ENCODE assay signal across 15 mouse cellular contexts in genomic region chr14:118883344-118884249, GRCm38 (mm10). TPM values are rescaled to one million over a fixed set of nuclear protein-coding genes. Genes with fewer than 3 reads are reported as not detected.
DNase-seq lines count a peak whose midpoint lies in the region; ATAC-seq lines count a peak whose summit lies in the region.
"Had no signal": no experiment of that assay in that cellular context is flagged by ENCODE, and none has a peak within 500 bp of the region (broad histone marks: within the 10 kb centered on the region; RNA-seq: fewer than 3 reads in every experiment).

No protein-coding gene starts in this region.

- H3K27me3 ChIP-seq in heart, embryonic 11.5 days (ENCODE audit: control insufficient read depth, insufficient read depth, low read length) = no peaks in the 10 kb centered on the region
- no peaks in the 10 kb centered on the region for H3K27me3 ChIP-seq in liver, embryonic 16.5 days (ENCODE audit: control insufficient read depth, insufficient read depth, low read depth, low read length)
- H3K27me3 ChIP-seq: hindbrain, embryonic 15.5 days; neural tube, embryonic 12.5 days had no signal

- no peak for DNase-seq in heart, postnatal 4 days
- DNase-seq in layer of hippocampus, adult 9-11 months = peak; percentile 22
- no peak for DNase-seq in layer of hippocampus, adult 11-12 months (ENCODE audit: low spot score)
- peak; percentile 65 for DNase-seq in c-Kit-positive CD71-positive TER-119-positive erythroid progenitor cells, embryonic 14.5 days (ENCODE audit: low spot score)
- DNase-seq in gastrocnemius, postnatal 36 days = no peak
- DNase-seq in right cerebral cortex, postnatal 36 days (ENCODE audit: low spot score in 2 of 2) = no peak
- DNase-seq: adrenal gland, adult 2 months; cerebellum, adult 11-12 months; gastrocnemius, adult 2 months; left cerebral cortex, postnatal 4 days had no signal

- H3K4me3 ChIP-seq in heart, embryonic 11.5 days (ENCODE audit: low read depth, low read length) = no peak overlapping the region
- H3K4me3 ChIP-seq in liver, embryonic 16.5 days (ENCODE audit: low read depth, low read length) = peak overlapping the region; percentile 26
- H3K4me3 ChIP-seq: gastrocnemius, adult 2 months; hindbrain, embryonic 15.5 days; neural tube, embryonic 12.5 days had no signal

- WGBS in heart, embryonic 11.5 days (ENCODE audit: insufficient replicate concordance) = 64% methylated on average over 18 of the region's 18 CpGs
- 52% methylated on average over 18 of the region's 18 CpGs for WGBS in liver, embryonic 16.5 days (ENCODE audit: insufficient replicate concordance)

- H3K36me3 ChIP-seq in heart, embryonic 11.5 days (ENCODE audit: control insufficient read depth, insufficient read depth, low read length) = peaks cover 33% of the 10 kb centered on the region
- H3K36me3 ChIP-seq in liver, embryonic 16.5 days (ENCODE audit: control insufficient read depth, insufficient read depth) = no peaks in the 10 kb centered on the region

- H3K9me3 ChIP-seq in heart, embryonic 11.5 days (replicated peaks; ENCODE audit: control insufficient read depth, low read length) = no peaks in the 10 kb centered on the region
- H3K9me3 ChIP-seq in liver, embryonic 16.5 days (replicated peaks; ENCODE audit: control insufficient read depth, low read length) = no peaks in the 10 kb centered on the region
- H3K9me3 ChIP-seq: hindbrain, embryonic 15.5 days; neural tube, embryonic 12.5 days had no signal

- H3K4me1 ChIP-seq in heart, embryonic 11.5 days (ENCODE audit: control insufficient read depth, insufficient read depth, low read length) = no peaks in the 10 kb centered on the region
- H3K4me1 ChIP-seq in liver, embryonic 16.5 days (ENCODE audit: control insufficient read depth, low read depth, low read length) = peaks cover 13% of the 10 kb centered on the region
- H3K4me1 ChIP-seq: hindbrain, embryonic 15.5 days; neural tube, embryonic 12.5 days had no signal

- H3K9ac ChIP-seq in heart, embryonic 11.5 days (ENCODE audit: low read depth, low read length) = no peak overlapping the region
- H3K9ac ChIP-seq in liver, embryonic 16.5 days (ENCODE audit: low read depth, low read length) = peak overlapping the region; percentile 8
- H3K9ac ChIP-seq: hindbrain, embryonic 15.5 days; neural tube, embryonic 12.5 days had no signal

- intact Hi-C loops in gastrocnemius, postnatal 36 days (cut with DNase I) = no loop called here

- no peak overlapping the region for H3K4me2 ChIP-seq in heart, embryonic 11.5 days
- H3K4me2 ChIP-seq in liver, embryonic 16.5 days (ENCODE audit: low read depth, low read length) = peak overlapping the region; percentile 38
- H3K4me2 ChIP-seq: hindbrain, embryonic 15.5 days; midbrain, embryonic 11.5 days; neural tube, embryonic 12.5 days had no signal

- peak; percentile 51; the same call in 1 of the 2 replicates for ATAC-seq in heart, embryonic 11.5 days (replicated peaks; ENCODE audit: insufficient number of reproducible peaks, low FRiP score, low TSS enrichment)
- ATAC-seq in liver, embryonic 16.5 days (ENCODE audit: low read depth) = peak; percentile 93

- H3K27ac ChIP-seq in heart, embryonic 11.5 days (ENCODE audit: low read depth, low read length) = no peak overlapping the region
- H3K27ac ChIP-seq in liver, embryonic 16.5 days (ENCODE audit: low read length) = peak overlapping the region; percentile 68
- H3K27ac ChIP-seq: gastrocnemius, adult 2 months; hindbrain, embryonic 15.5 days; neural tube, embryonic 12.5 days had no signal

RNA-seq across cellular contexts. Expression of gene Dzip1, which starts 41.7 kb away (rescaled TPM):
- polyA plus RNA-seq in heart, embryonic 11.5 days (2014; fragmentation: Nextera tagmentation; extraction: Ambion mirVana) = 11.3 and 13.2 TPM in 2 replicates
- 1 to 10 TPM; 4.8 to 6.6 TPM for total RNA-seq in heart, postnatal 4 days (2021)
- 1.4 and 1.7 TPM in 2 replicates for polyA plus RNA-seq in liver, embryonic 16.5 days (2015; fragmentation: Nextera tagmentation; extraction: Ambion mirVana)
- total RNA-seq in gastrocnemius, postnatal 36 days (2021) = 1 to 10 TPM; 1.5 to 1.6 TPM

RNA-seq across cellular contexts. Expression of gene Dnajc3, which starts 54.2 kb away (rescaled TPM):
- 32.8 and 37.6 TPM in 2 replicates for polyA plus RNA-seq in heart, embryonic 11.5 days (2014; fragmentation: Nextera tagmentation; extraction: Ambion mirVana)
- 10 to 100 TPM; 28.1 to 28.4 TPM for total RNA-seq in heart, postnatal 4 days (2021)
- 30.3 and 31.6 TPM in 2 replicates for polyA plus RNA-seq in liver, embryonic 16.5 days (2015; fragmentation: Nextera tagmentation; extraction: Ambion mirVana)
- total RNA-seq in gastrocnemius, postnatal 36 days (2021) = 10 to 100 TPM; 16.0 to 19.3 TPM

Comparison
In these comparisons a context has a peak if more than half of its experiments do, and no peak if none do; other contexts are left out.
1. DNase-seq: peak in layer of hippocampus, adult 9-11 months (single experiment) and c-Kit-positive CD71-positive TER-119-positive erythroid progenitor cells, embryonic 14.5 days (single experiment); none in heart, postnatal 4 days (single experiment), layer of hippocampus, adult 11-12 months (single experiment), gastrocnemius, postnatal 36 days (0 of 2) and right cerebral cortex, postnatal 36 days (0 of 2).